Mouse (Mus musculus): ENCODE measurements around the gene Sap18.
A peak's percentile ranks its signal among the peaks of the same experiment; 100 is the strongest.
"Not testable (repeated sequence)": the region's sequence is repeated elsewhere in the genome, so short reads cannot be mapped to it uniquely, and the experiment has no call there.

Gene Sap18

DNA sequence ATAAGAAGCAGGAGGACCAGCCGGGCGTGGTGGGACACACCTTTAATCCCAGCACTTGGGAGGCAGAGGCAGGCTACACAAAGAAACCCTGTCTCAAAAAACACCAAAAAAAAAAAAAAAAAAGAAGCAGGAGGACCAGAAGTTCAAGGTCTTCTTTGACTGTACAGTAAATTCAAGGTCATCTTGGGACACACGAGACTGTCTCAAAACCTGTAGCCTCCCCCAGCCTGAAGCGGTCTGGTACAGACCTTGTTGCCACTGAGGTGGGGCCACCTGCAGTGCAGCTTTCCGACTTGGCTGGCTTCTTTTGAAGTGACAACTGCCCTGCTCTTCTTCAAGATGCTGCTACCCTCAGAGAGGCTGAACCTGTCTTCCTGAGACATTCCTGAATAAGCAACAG is 50.1 kb downstream of the Sap18 start:
- Histone ChIP-seq H3K4me1 (replicated peaks; ENCODE audit: low read depth, low read length) (peaks cover 84% of the 10 kb centered on the region), H3K4me3 (replicated peaks; ENCODE audit: low read length) (peak overlapping the region; percentile 43), H3K36me3 (ENCODE audit: insufficient read depth, low read length) (peaks cover 40% of the 10 kb centered on the region)
- not testable (repeated sequence) for H3K9me3 ChIP-seq (ENCODE audit: low read length); H3K27me3 ChIP-seq (ENCODE audit: insufficient read depth, low read length)
- TF ChIP-seq NANOG (IDR thresholded peaks at IDR 0.05; ENCODE audit: borderline replicate concordance, low read length), result peak; percentile 37; the same call in 1 of the 2 replicates

DNA sequence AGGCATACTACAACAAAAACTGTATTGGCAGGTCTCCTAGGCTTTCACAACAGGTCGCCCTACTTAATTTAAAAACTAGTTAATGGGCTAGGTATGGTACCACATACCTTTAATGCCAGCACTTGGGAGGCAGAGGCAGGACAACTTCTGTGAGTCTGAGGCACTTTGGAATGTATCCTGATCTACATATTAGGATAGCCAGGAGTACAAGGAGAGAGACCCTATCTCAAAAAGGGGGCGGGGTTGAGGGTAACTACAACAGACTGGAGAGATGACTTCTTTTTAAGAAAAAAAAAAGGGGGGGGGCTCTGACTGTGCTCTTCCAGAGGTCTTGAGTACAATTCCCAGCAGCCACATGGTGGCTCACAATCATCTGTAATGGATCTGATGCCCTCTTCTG is 50.7 kb downstream of the Sap18 start:
- H3K36me3 ChIP-seq (ENCODE audit: insufficient read depth, low read length), result peaks cover 39% of the 10 kb centered on the region
- H3K27me3 ChIP-seq (ENCODE audit: insufficient read depth, low read length), result no peaks in the 10 kb centered on the region
- TF ChIP-seq CTCF (conservative IDR thresholded peaks at IDR 0.05; ENCODE audit: low read length) (no peak), POU5F1 (IDR thresholded peaks at IDR 0.05; ENCODE audit: borderline replicate concordance, low read length) (no peak), NANOG (IDR thresholded peaks at IDR 0.05; ENCODE audit: borderline replicate concordance, low read length) (no peak)
- peak overlapping the region; percentile 43 for H3K4me3 ChIP-seq (replicated peaks; ENCODE audit: low read length)
- H3K4me1 ChIP-seq (replicated peaks; ENCODE audit: low read depth, low read length), result peaks cover 90% of the 10 kb centered on the region
- no peaks in the 10 kb centered on the region for H3K9me3 ChIP-seq (ENCODE audit: low read length)

DNA sequence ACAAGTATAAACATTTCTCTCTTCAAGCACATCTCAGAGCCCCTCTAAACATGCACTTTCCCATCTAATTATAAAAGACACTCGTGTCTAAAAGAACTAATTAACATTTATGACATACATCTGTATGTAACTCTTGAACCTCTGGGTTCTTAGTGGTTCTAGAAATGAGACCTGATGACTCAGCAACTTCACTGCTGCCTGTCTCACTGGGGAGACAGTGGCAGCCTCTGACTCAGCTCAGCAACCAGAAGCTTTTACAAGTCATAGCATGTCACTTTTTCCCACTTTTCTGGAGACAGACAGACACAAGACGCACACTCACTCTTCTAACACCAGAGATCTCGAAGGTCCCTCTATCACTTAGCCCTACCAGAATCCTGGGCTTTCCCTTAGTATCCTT is 52.4 kb downstream of the Sap18 start:
- no peaks in the 10 kb centered on the region for H3K9me3 ChIP-seq (ENCODE audit: low read length)
- H3K36me3 ChIP-seq (ENCODE audit: insufficient read depth, low read length), result peaks cover 30% of the 10 kb centered on the region
- no peaks in the 10 kb centered on the region for H3K27me3 ChIP-seq (ENCODE audit: insufficient read depth, low read length)
- peaks cover 90% of the 10 kb centered on the region for H3K4me1 ChIP-seq (replicated peaks; ENCODE audit: low read depth, low read length)
- TF ChIP-seq POU5F1 (IDR thresholded peaks at IDR 0.05; ENCODE audit: borderline replicate concordance, low read length) (no peak), CTCF (conservative IDR thresholded peaks at IDR 0.05; ENCODE audit: low read length) (no peak)
- H3K4me3 ChIP-seq (replicated peaks; ENCODE audit: low read length), result no peak overlapping the region

DNA sequence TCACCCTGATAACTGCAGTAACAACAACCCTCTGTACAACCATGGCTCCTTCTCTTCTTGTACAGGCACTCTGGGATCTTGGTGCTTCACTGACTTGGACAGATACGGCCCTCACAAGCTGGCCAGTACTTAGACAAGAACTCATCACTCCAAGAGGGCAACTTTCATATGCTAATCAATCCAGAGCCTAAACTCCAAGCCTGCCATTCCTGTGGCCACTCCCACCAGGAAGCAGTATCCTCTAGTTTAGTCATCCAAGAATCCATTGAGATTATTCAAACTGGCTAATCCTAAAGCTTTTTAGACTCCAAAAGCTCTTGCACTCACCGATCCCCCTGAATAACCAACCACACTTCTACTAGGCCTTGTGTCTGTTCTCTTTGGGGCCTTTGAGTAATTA is 55.0 kb downstream of the Sap18 start:
- Histone ChIP-seq H3K9me3 (ENCODE audit: low read length) (no peaks in the 10 kb centered on the region), H3K4me1 (replicated peaks; ENCODE audit: low read depth, low read length) (peaks cover 72% of the 10 kb centered on the region), H3K36me3 (ENCODE audit: insufficient read depth, low read length) (peaks cover 33% of the 10 kb centered on the region), H3K27me3 (ENCODE audit: insufficient read depth, low read length) (no peaks in the 10 kb centered on the region), H3K4me3 (replicated peaks; ENCODE audit: low read length) (no peak overlapping the region)
- TF ChIP-seq NANOG (IDR thresholded peaks at IDR 0.05; ENCODE audit: borderline replicate concordance, low read length) (no peak), CTCF (conservative IDR thresholded peaks at IDR 0.05; ENCODE audit: low read length) (no peak), POU5F1 (IDR thresholded peaks at IDR 0.05; ENCODE audit: borderline replicate concordance, low read length) (0 out of 2 replicates have a peak, but pooled peaks have one; percentile 19)

DNA sequence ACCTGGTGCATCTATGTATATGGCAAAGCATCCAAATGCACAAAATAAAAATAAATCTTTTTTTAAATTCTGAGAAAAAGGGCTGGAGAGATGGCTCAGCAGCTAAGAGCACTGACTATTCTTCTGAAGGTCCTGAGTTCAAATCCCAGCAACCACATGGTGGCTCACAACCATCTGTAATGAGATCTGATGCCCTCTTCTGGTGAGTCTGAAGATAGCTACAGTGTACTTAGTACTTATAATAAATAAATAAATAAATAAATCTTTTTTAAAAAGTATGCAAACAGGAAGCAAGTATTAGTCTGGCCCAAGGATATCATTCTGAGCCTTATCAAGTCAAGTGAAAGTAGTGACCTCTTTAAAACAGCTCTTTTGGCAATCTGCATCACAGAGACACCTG is 58.1 kb downstream of the Sap18 start:
- H3K4me3 ChIP-seq (replicated peaks; ENCODE audit: low read length); H3K27me3 ChIP-seq (ENCODE audit: insufficient read depth, low read length); H3K9me3 ChIP-seq (ENCODE audit: low read length): not testable (repeated sequence)
- H3K36me3 ChIP-seq (ENCODE audit: insufficient read depth, low read length), result peaks cover 50% of the 10 kb centered on the region
- TF ChIP-seq CTCF (conservative IDR thresholded peaks at IDR 0.05; ENCODE audit: low read length), result peak; percentile 13
- H3K4me1 ChIP-seq (replicated peaks; ENCODE audit: low read depth, low read length), result peaks cover 48% of the 10 kb centered on the region
